Mouse (Mus musculus) neural tube, embryonic 15.5 days (tissue): Measurements from ENCODE around the gene Pafah2. TPM values are rescaled to one million over a fixed set of nuclear protein-coding genes. Genes with fewer than 3 reads are reported as not detected.

Experiments
- ATAC-seq: fragments of 200-750 bp; cut with Nextera tagmentation; 2 replicates; pipeline ENCODE4 v1.8.0; 2017; ENCODE audit warnings: mild to moderate bottlenecking, moderate TSS enrichment, moderate library complexity; ENCODE audit not compliant: low FRiP score
- H3K27ac ChIP-seq: fragments of 300-500 bp; sonication (generic); replicated peaks from 2 replicates; pipeline ENCODE4 v1.5.1; 2015; ENCODE audit warnings: mild to moderate bottlenecking, inconsistent platforms
- H3K27me3 ChIP-seq: fragments of 300-500 bp; sonication (generic); replicated peaks from 2 replicates; pipeline ENCODE4 v1.6.1; 2015; ENCODE audit warnings: inconsistent platforms
- H3K36me3 ChIP-seq: fragments of 300-500 bp; sonication (generic); 2 replicates; pipeline ENCODE4 v1.6.1; 2015; ENCODE audit warnings: inconsistent platforms
- H3K4me1 ChIP-seq: fragments of 300-500 bp; sonication (generic); 2 replicates; pipeline ENCODE4 v1.6.1; 2015; ENCODE audit warnings: inconsistent platforms
- H3K4me2 ChIP-seq: fragments of 300-500 bp; sonication (generic); 2 replicates; pipeline ENCODE4 v1.6.1; 2015; ENCODE audit warnings: inconsistent platforms, mild to moderate bottlenecking, moderate library complexity
- H3K4me3 ChIP-seq: fragments of 300-500 bp; sonication (generic); replicated peaks from 2 replicates; pipeline ENCODE4 v1.5.1; 2015; ENCODE audit warnings: mild to moderate bottlenecking, inconsistent platforms
- H3K9ac ChIP-seq: fragments of 300-500 bp; sonication (generic); replicated peaks from 2 replicates; pipeline ENCODE4 v1.6.1; 2015; ENCODE audit warnings: mild to moderate bottlenecking, inconsistent platforms
- H3K9me3 ChIP-seq: fragments of 300-500 bp; sonication (generic); replicated peaks from 2 replicates; pipeline ENCODE4 v1.6.1; 2016; ENCODE audit warnings: inconsistent platforms
- WGBS: fragments of 180-500 bp; shearing (Covaris S2); methylation state at CpG from one replicate; pipeline ENCODE4 v1.1.7; 2015; ENCODE audit warnings: mixed read lengths; 5-methylcytosine and 5-hydroxymethylcytosine counted together
- polyA plus RNA-seq: library from polyadenylated mRNA; unstranded; fragments of >200 nt; fragmentation: Nextera tagmentation; extraction: Ambion mirVana; gene quantifications from 2 replicates; pipeline ENCODE4 v1.2.1, GENCODE M21; 2015

Gene Pafah2
- polyA plus RNA-seq, 1 experiment from 2014 or later, result 7.5 TPM

- peak overlapping the region; percentile 91 for H3K4me2 ChIP-seq
- 46% methylated on average over 11 of the region's 11 CpGs for WGBS
- peak overlapping the region; percentile 83 for H3K9ac ChIP-seq
- H3K4me1 ChIP-seq, result peaks cover 29% of the 10 kb centered on the region
- H3K36me3 ChIP-seq, result peaks cover 4% of the 10 kb centered on the region
- H3K27me3 ChIP-seq, result no peaks in the 10 kb centered on the region
- ATAC-seq, result no peak
- H3K9me3 ChIP-seq, result no peaks in the 10 kb centered on the region
- H3K27ac ChIP-seq, result peak overlapping the region; percentile 94
- H3K4me3 ChIP-seq, result peak overlapping the region; percentile 70
Observed at GRCm38 (mm10) chr4:134466381-134467262, 70.5 kb downstream of the Pafah2 start.

DNA sequence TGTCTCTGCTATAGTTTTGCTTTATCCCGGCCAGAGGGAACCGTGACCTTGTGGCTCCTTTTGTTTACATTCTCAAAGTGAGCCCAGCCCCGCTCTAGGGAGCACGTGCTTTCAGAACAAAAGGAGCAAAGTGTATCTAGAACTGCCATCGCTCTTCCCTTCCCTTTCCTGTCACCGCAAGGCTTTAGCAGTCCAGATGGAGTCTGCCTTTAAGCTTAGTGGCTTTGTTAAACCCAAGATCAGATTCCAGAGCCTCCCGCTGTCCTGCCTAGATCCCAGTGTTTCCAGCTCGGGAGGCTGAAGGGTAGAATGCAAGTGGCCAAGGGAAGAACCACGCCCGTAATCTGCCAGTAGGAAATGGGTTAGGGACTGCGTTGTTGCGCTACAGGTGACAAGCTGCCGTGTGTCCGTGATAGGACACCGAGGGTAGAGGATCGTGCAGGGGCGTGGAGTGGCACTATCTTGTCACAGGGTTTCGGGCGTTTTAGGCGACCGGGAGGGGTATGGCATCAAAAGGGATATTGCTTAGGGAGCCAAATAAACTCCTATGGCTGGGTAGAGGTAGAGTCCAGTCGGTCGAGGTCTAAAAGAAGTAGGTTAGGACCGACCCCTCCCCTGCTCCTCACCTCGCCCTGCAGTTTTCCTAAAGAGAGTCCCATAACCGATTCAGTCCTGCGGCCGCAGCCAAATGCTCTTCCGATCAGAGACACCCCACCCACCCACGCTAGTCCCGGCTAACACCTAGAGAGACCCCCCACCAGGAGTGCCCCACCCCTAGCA lies 71.5 kb downstream of the Pafah2 start:
- no peaks in the 10 kb centered on the region for H3K27me3 ChIP-seq
- H3K4me2 ChIP-seq, result peak overlapping the region; percentile 91
- H3K27ac ChIP-seq, result peak overlapping the region; percentile 94
- WGBS, result under 1% methylated on average over 31 of the region's 31 CpGs
- peak; percentile 39 for ATAC-seq
- H3K36me3 ChIP-seq, result peaks cover 12% of the 10 kb centered on the region
- peaks cover 38% of the 10 kb centered on the region for H3K4me1 ChIP-seq
- peak overlapping the region; percentile 70 for H3K4me3 ChIP-seq
- H3K9ac ChIP-seq, result peak overlapping the region; percentile 83
- H3K9me3 ChIP-seq, result no peaks in the 10 kb centered on the region

DNA sequence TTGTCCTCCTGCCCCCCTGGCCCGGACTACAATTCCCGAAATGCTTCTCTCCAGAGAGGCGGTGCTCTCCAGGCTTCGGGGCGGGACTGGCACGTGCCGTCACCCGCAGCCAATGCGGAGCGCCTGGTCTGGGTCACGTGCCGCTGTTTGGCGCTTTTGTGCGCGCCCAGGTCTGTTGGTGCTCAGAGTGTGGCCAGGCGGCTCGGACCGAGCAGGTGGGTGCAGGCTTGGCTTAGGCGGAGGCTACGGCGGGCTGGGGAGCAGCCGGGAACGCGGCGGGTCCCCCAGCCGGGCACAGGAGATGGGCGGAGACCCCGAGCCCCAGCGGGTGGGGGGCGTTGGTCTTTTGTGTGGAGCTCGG lies 72.1 kb downstream of the Pafah2 start, which contains the start of gene Stmn1:
Gene Stmn1 (plus strand): TSS at position 106 of the 361 bp plus-strand sequence.
- peaks cover 17% of the 10 kb centered on the region for H3K36me3 ChIP-seq
- WGBS, result 1% methylated on average over 27 of the region's 31 CpGs
- H3K4me1 ChIP-seq, result peaks cover 44% of the 10 kb centered on the region
- H3K27me3 ChIP-seq, result no peaks in the 10 kb centered on the region
- peak within 1 kb of the TSS; percentile 94 for H3K27ac ChIP-seq
- H3K9ac ChIP-seq, result peak within 1 kb of the TSS; percentile 83
- H3K4me3 ChIP-seq, result peak within 1 kb of the TSS; percentile 70
- peak; percentile 96 for ATAC-seq
- H3K9me3 ChIP-seq, result no peaks in the 10 kb centered on the region
- H3K4me2 ChIP-seq, result peak within 1 kb of the TSS; percentile 91

GRCm38 (mm10) chr4:134468578-134469266 lies 72.6 kb downstream of the Pafah2 start:
- Histone ChIP-seq H3K4me1 (peaks cover 45% of the 10 kb centered on the region), H3K27me3 (no peaks in the 10 kb centered on the region), H3K9ac (peak overlapping the region; percentile 83), H3K4me3 (peak overlapping the region; percentile 70), H3K27ac (peak overlapping the region; percentile 94), H3K9me3 (no peaks in the 10 kb centered on the region), H3K36me3 (peaks cover 19% of the 10 kb centered on the region), H3K4me2 (peak overlapping the region; percentile 91)
- WGBS, result under 1% methylated on average over 64 of the region's 68 CpGs
- ATAC-seq, result peak; percentile 88

- Histone ChIP-seq H3K4me3 (peak overlapping the region; percentile 70), H3K4me2 (peak overlapping the region; percentile 91), H3K36me3 (peaks cover 25% of the 10 kb centered on the region), H3K27me3 (no peaks in the 10 kb centered on the region), H3K9me3 (no peaks in the 10 kb centered on the region), H3K27ac (peak overlapping the region; percentile 94), H3K9ac (peak overlapping the region; percentile 83), H3K4me1 (peaks cover 52% of the 10 kb centered on the region)
- 2% methylated on average over 6 of the region's 6 CpGs for WGBS
- peak; percentile 12; the same call in 1 of the 2 replicates for ATAC-seq
Observed at GRCm38 (mm10) chr4:134469341-134469796, 73.2 kb downstream of the Pafah2 start.

- Histone ChIP-seq H3K27me3 (no peaks in the 10 kb centered on the region), H3K27ac (peak overlapping the region; percentile 94; the same call in 1 of the 2 replicates), H3K4me1 (peaks cover 58% of the 10 kb centered on the region), H3K36me3 (peaks cover 31% of the 10 kb centered on the region), H3K4me3 (peak overlapping the region; percentile 70), H3K9me3 (no peaks in the 10 kb centered on the region), H3K4me2 (peak overlapping the region; percentile 91), H3K9ac (peak overlapping the region; percentile 83)
- 22% methylated on average over 3 of the region's 3 CpGs for WGBS
- ATAC-seq, result no peak
Observed at GRCm38 (mm10) chr4:134469985-134470384, 73.9 kb downstream of the Pafah2 start.

GRCm38 (mm10) chr4:134471469-134471868 lies 75.3 kb downstream of the Pafah2 start:
- peaks cover 51% of the 10 kb centered on the region for H3K4me1 ChIP-seq
- H3K4me2 ChIP-seq, result peak overlapping the region; percentile 91
- no peaks in the 10 kb centered on the region for H3K27me3 ChIP-seq
- H3K9ac ChIP-seq, result peak overlapping the region; percentile 52; the same call in 1 of the 2 replicates
- H3K9me3 ChIP-seq, result no peaks in the 10 kb centered on the region
- no peak for ATAC-seq
- H3K36me3 ChIP-seq, result peaks cover 44% of the 10 kb centered on the region
- H3K4me3 ChIP-seq, result peak overlapping the region; percentile 70
- peak overlapping the region; percentile 63; the same call in 1 of the 2 replicates for H3K27ac ChIP-seq

DNA sequence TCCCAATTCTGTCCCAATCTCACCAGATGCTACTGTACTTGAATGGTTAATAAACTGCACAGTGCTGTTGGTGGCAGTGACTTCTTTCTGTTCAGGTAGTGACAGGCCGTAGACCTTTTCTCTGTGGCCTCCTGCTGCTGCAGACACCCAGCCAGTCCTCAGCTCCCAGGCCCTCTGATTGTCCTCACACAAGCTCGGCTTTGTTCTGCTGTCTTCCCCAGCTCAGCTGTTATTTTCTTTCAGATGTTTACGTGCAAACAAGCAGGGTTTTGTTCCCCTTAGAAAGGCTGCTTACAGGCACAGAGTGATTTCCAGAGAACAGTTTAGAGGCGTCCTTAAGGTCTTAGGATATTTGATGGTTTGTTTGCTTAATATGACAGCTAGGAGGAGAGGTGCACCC lies 77.6 kb downstream of the Pafah2 start:
- Histone ChIP-seq H3K9ac (no peak overlapping the region; the same call in 1 of the 2 replicates), H3K4me3 (no peak overlapping the region), H3K27ac (peak overlapping the region; percentile 76), H3K9me3 (no peaks in the 10 kb centered on the region), H3K4me1 (peaks cover 47% of the 10 kb centered on the region), H3K36me3 (peaks cover 51% of the 10 kb centered on the region), H3K4me2 (peak overlapping the region; percentile 27), H3K27me3 (no peaks in the 10 kb centered on the region)
- ATAC-seq, result no peak
- 40% methylated on average over 4 of the region's 4 CpGs for WGBS

GRCm38 (mm10) chr4:134474240-134474639 lies 78.1 kb downstream of the Pafah2 start:
- H3K27me3 ChIP-seq, result no peaks in the 10 kb centered on the region
- H3K4me2 ChIP-seq, result peak overlapping the region; percentile 27
- H3K36me3 ChIP-seq, result peaks cover 51% of the 10 kb centered on the region
- no peak overlapping the region; the same call in 1 of the 2 replicates for H3K9ac ChIP-seq
- H3K4me3 ChIP-seq, result no peak overlapping the region
- WGBS, result 12% methylated on average over 8 of the region's 8 CpGs
- no peak for ATAC-seq
- no peaks in the 10 kb centered on the region for H3K9me3 ChIP-seq
- peaks cover 47% of the 10 kb centered on the region for H3K4me1 ChIP-seq
- peak overlapping the region; percentile 76 for H3K27ac ChIP-seq

DNA sequence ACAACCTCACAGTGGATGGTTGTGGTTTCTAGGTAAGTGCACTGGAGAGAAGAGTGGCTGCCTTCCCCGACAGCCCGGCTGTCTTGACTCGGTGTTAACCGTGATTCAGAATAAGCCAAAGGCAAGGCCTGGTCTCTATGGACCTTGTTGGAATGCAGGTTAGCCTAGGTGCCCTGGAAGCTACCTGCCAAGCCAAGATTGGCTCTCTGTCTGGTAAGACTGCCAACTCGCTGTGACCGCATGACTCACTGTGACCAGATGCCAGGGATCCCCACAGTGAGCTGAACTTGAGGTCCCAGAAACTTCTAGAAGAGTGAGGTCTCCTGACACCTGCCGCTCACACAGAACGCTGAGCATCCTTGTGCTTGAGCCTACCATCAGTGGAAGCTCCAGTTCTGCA lies 80.8 kb downstream of the Pafah2 start:
- Histone ChIP-seq H3K9ac (no peak overlapping the region), H3K4me1 (peaks cover 42% of the 10 kb centered on the region), H3K27ac (0 out of 2 replicates have a peak overlapping the region, but pooled peaks have one; percentile 60), H3K27me3 (no peaks in the 10 kb centered on the region), H3K4me3 (no peak overlapping the region), H3K9me3 (no peaks in the 10 kb centered on the region), H3K4me2 (no peak overlapping the region), H3K36me3 (peaks cover 47% of the 10 kb centered on the region)
- no peak for ATAC-seq
- 91% methylated on average over 8 of the region's 8 CpGs for WGBS
